Mouse (Mus musculus): ENCODE results near the gene C130074G19Rik. TPM values are rescaled to one million over a fixed set of nuclear protein-coding genes. Genes with fewer than 3 reads are reported as not detected.

The C130074G19Rik gene
- 0.01 TPM for polyA plus RNA-seq (2012; fragmentation: generic; extraction: Trizol)

GRCm38 (mm10) chr1:184882281-184883268 is at the start of gene C130074G19Rik:
TSS of gene C130074G19Rik (minus strand) at chr1:184883218.
- Histone ChIP-seq H3K4me3 (no peak within 1 kb of the TSS), H3K4me2 (ENCODE audit: low read depth) (no peak within 1 kb of the TSS), H3K36me3 (ENCODE audit: control insufficient read depth, insufficient read depth) (no peaks in the 10 kb centered on the region), H3ac (ENCODE audit: control insufficient read depth, insufficient read length) (no peak within 1 kb of the TSS), H3K79me2 (ENCODE audit: control insufficient read depth, insufficient read depth) (no peaks in the 10 kb centered on the region), H3K27me3 (ENCODE audit: control insufficient read depth, insufficient read depth, insufficient read length) (peaks cover 19% of the 10 kb centered on the region)
- TF ChIP-seq MYOD1 (IDR thresholded peaks at IDR 0.05; ENCODE audit: control insufficient read depth in 1 of 3, insufficient read length in 2 of 3, low read depth in 2 of 3) (no peak), POLR2A (IDR thresholded peaks at IDR 0.05; ENCODE audit: insufficient read length, low read depth) (no peak), MAX (IDR thresholded peaks at IDR 0.05; ENCODE audit: low read depth) (no peak), REST (IDR thresholded peaks at IDR 0.05; ENCODE audit: insufficient read depth, insufficient read length) (no peak), MYOG (IDR thresholded peaks at IDR 0.05; ENCODE audit: control insufficient read depth in 1 of 3, insufficient read depth in 1 of 3, insufficient read length in 2 of 3, low read depth in 2 of 3) (no peak), TCF12 (IDR thresholded peaks at IDR 0.05; ENCODE audit: insufficient read depth, poor library complexity, severe bottlenecking) (no peak), E2F4 (IDR thresholded peaks at IDR 0.05; ENCODE audit: insufficient read depth) (no peak), TCF3 (IDR thresholded peaks at IDR 0.05; ENCODE audit: insufficient read length, low read depth) (no peak), POLR2AphosphoS2 (IDR thresholded peaks at IDR 0.05; ENCODE audit: insufficient read length, low read depth) (no peak), CEBPB (IDR thresholded peaks at IDR 0.05; ENCODE audit: insufficient read depth, poor library complexity, severe bottlenecking) (no peak), USF1 (IDR thresholded peaks at IDR 0.05; ENCODE audit: low read depth) (no peak), SRF (IDR thresholded peaks at IDR 0.05; ENCODE audit: control insufficient read depth, insufficient read length, low read depth) (no peak)

DNA sequence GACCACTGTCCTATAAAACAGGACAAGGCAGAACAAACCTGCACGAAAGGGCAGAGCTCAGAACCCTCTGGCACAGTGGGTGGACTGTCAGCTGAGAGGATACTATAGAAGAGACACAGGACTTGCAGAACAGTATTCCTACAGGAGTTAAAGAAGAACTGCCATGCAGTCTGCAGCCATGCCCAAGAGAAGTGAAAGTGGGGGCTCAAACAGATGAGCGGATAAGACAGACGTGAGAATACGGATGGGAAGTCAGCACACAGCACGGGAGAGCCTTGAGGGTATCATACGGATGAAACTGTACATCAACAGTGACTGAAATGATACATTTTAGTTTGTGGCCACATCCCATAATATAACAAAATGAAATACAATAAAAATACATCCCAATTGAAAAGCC is 48.1 kb upstream of the C130074G19Rik start:
- no peak overlapping the region for H3K4me3 ChIP-seq
- no peak overlapping the region for H3ac ChIP-seq (ENCODE audit: control insufficient read depth, insufficient read length)
- H3K27me3 ChIP-seq (ENCODE audit: control insufficient read depth, insufficient read depth, insufficient read length), result no peaks in the 10 kb centered on the region
- no peaks in the 10 kb centered on the region for H3K36me3 ChIP-seq (ENCODE audit: control insufficient read depth, insufficient read depth)
- H3K4me2 ChIP-seq (ENCODE audit: low read depth), result no peak overlapping the region
- no peak for TF ChIP-seq POLR2A (IDR thresholded peaks at IDR 0.05; ENCODE audit: insufficient read length, low read depth)
- TF ChIP-seq MYOG (IDR thresholded peaks at IDR 0.05; ENCODE audit: control insufficient read depth in 1 of 3, insufficient read depth in 1 of 3, insufficient read length in 2 of 3, low read depth in 2 of 3), result no peak
- no peak for TF ChIP-seq SRF (IDR thresholded peaks at IDR 0.05; ENCODE audit: control insufficient read depth, insufficient read length, low read depth)
- no peak for TF ChIP-seq USF1 (IDR thresholded peaks at IDR 0.05; ENCODE audit: low read depth)
- no peak for TF ChIP-seq MYOD1 (IDR thresholded peaks at IDR 0.05; ENCODE audit: control insufficient read depth in 1 of 3, insufficient read length in 2 of 3, low read depth in 2 of 3)
- TF ChIP-seq REST (IDR thresholded peaks at IDR 0.05; ENCODE audit: insufficient read depth, insufficient read length), result no peak
- TF ChIP-seq CEBPB (IDR thresholded peaks at IDR 0.05; ENCODE audit: insufficient read depth, poor library complexity, severe bottlenecking), result no peak
- TF ChIP-seq E2F4 (IDR thresholded peaks at IDR 0.05; ENCODE audit: insufficient read depth), result no peak
- TF ChIP-seq MAX (IDR thresholded peaks at IDR 0.05; ENCODE audit: low read depth), result no peak
- no peak for TF ChIP-seq TCF3 (IDR thresholded peaks at IDR 0.05; ENCODE audit: insufficient read length, low read depth)
- no peak for TF ChIP-seq TCF12 (IDR thresholded peaks at IDR 0.05; ENCODE audit: insufficient read depth, poor library complexity, severe bottlenecking)
- TF ChIP-seq POLR2AphosphoS2 (IDR thresholded peaks at IDR 0.05; ENCODE audit: insufficient read length, low read depth), result no peak
- no peaks in the 10 kb centered on the region for H3K79me2 ChIP-seq (ENCODE audit: control insufficient read depth, insufficient read depth)

DNA sequence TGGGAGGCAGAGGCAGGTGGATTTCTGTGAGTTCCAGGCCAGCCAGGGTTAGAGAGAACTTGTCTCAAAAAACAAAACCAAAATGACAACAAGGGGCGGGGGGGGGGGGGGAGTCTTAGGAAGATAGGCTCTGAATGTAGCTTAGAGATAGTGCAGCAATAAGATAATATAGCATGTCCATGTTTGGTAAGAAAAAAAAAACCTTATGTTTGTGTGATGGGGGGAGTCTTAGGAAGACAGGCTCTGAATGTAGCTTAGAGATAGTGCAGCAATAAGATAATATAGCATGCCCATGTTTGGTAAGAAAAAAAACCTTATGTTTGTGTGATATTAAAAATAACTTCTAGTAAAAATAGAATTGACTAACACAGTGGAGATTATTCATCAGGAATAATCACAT is 45.4 kb upstream of the C130074G19Rik start:
- no peaks in the 10 kb centered on the region for H3K36me3 ChIP-seq (ENCODE audit: control insufficient read depth, insufficient read depth)

GRCm38 (mm10) chr1:184927911-184928310 is 44.9 kb upstream of the C130074G19Rik start:
- no peaks in the 10 kb centered on the region for H3K36me3 ChIP-seq (ENCODE audit: control insufficient read depth, insufficient read depth)
- no peak overlapping the region for H3K4me2 ChIP-seq (ENCODE audit: low read depth)
- TF ChIP-seq MYOD1 (IDR thresholded peaks at IDR 0.05; ENCODE audit: control insufficient read depth in 1 of 3, insufficient read length in 2 of 3, low read depth in 2 of 3) (no peak), MYOG (IDR thresholded peaks at IDR 0.05; ENCODE audit: control insufficient read depth in 1 of 3, insufficient read depth in 1 of 3, insufficient read length in 2 of 3, low read depth in 2 of 3) (no peak), POLR2AphosphoS2 (IDR thresholded peaks at IDR 0.05; ENCODE audit: insufficient read length, low read depth) (no peak), POLR2A (IDR thresholded peaks at IDR 0.05; ENCODE audit: insufficient read length, low read depth) (no peak), SRF (IDR thresholded peaks at IDR 0.05; ENCODE audit: control insufficient read depth, insufficient read length, low read depth) (no peak), TCF12 (IDR thresholded peaks at IDR 0.05; ENCODE audit: insufficient read depth, poor library complexity, severe bottlenecking) (no peak), CEBPB (IDR thresholded peaks at IDR 0.05; ENCODE audit: insufficient read depth, poor library complexity, severe bottlenecking) (no peak), REST (IDR thresholded peaks at IDR 0.05; ENCODE audit: insufficient read depth, insufficient read length) (no peak), TCF3 (IDR thresholded peaks at IDR 0.05; ENCODE audit: insufficient read length, low read depth) (no peak), MAX (IDR thresholded peaks at IDR 0.05; ENCODE audit: low read depth) (no peak), USF1 (IDR thresholded peaks at IDR 0.05; ENCODE audit: low read depth) (no peak), E2F4 (IDR thresholded peaks at IDR 0.05; ENCODE audit: insufficient read depth) (no peak)
- H3K4me3 ChIP-seq, result no peak overlapping the region
- H3K79me2 ChIP-seq (ENCODE audit: control insufficient read depth, insufficient read depth), result no peaks in the 10 kb centered on the region
- no peak overlapping the region for H3ac ChIP-seq (ENCODE audit: control insufficient read depth, insufficient read length)
- H3K27me3 ChIP-seq (ENCODE audit: control insufficient read depth, insufficient read depth, insufficient read length), result no peaks in the 10 kb centered on the region

More for the DNA sequence above, 45.4 kb upstream of the C130074G19Rik start:
- H3K27me3 ChIP-seq (ENCODE audit: control insufficient read depth, insufficient read depth, insufficient read length), result no peaks in the 10 kb centered on the region
- TF ChIP-seq POLR2A (IDR thresholded peaks at IDR 0.05; ENCODE audit: insufficient read length, low read depth), result no peak
- no peak overlapping the region for H3ac ChIP-seq (ENCODE audit: control insufficient read depth, insufficient read length)
- H3K79me2 ChIP-seq (ENCODE audit: control insufficient read depth, insufficient read depth), result no peaks in the 10 kb centered on the region
- H3K4me2 ChIP-seq (ENCODE audit: low read depth), result no peak overlapping the region
- no peak overlapping the region for H3K4me3 ChIP-seq

Measured in myocyte (in vitro differentiated cells).